Mouse (Mus musculus): ENCODE data around the gene Tnrc6c. TPM values are rescaled to one million over a fixed set of nuclear protein-coding genes. Genes with fewer than 3 reads are reported as not detected.
A peak's percentile ranks its signal among the peaks of the same experiment; 100 is the strongest.

Tnrc6c gene
- polyA plus RNA-seq, 1 experiment from 2014 or later = 6.0 TPM

DNA sequence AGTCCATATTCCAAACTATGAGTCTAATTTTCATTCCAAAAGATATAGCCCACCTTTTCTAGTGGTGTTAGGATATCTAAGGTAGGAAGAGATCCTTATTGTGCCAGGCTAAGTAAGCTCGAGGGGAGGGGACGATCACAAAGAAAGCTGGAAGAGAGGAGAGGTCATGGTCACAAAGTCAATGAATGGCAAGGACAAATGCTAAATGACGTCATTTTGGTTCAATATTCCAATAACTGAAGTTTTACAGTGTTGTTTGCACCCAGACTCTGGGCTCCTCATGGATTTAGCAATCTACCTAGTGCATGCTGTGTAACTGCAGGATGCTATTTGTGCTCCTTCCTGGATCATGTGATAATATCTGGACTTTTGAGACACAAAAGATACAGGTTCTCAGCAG lies 1.2 kb upstream of the Tnrc6c start:
- H3K9ac ChIP-seq (ENCODE audit: low read length) = no peak overlapping the region; the same call in 1 of the 2 replicates

GRCm38 (mm10) chr11:117654380-117654924 lies 363 bp downstream of the Tnrc6c start:
- Histone ChIP-seq H3K27ac (replicated peaks) (peak overlapping the region; percentile 97), H3K36me3 (ENCODE audit: control insufficient read depth, insufficient read depth, low read length) (no peaks in the 10 kb centered on the region), H3K4me1 (replicated peaks; ENCODE audit: control insufficient read depth, insufficient read depth) (no peaks in the 10 kb centered on the region; the same call in 1 of the 2 replicates), H3K9me3 (ENCODE audit: control insufficient read depth, low read length) (no peaks in the 10 kb centered on the region), H3K27me3 (ENCODE audit: control insufficient read depth, insufficient read depth, low read length) (no peaks in the 10 kb centered on the region), H3K4me3 (ENCODE audit: low read depth, low read length) (peak overlapping the region; percentile 85), H3K4me2 (replicated peaks; ENCODE audit: low read depth) (peak overlapping the region; percentile 86), H3K9ac (ENCODE audit: low read length) (peak overlapping the region; percentile 96)
- WGBS = under 1% methylated on average over 37 of the region's 71 CpGs
- TF ChIP-seq CTCF (IDR thresholded peaks at IDR 0.05; ENCODE audit: low read depth) (no peak), EP300 (optimal IDR thresholded peaks at IDR 0.05) (no peak)
- ATAC-seq (ENCODE audit: low FRiP score, low TSS enrichment) (peak; percentile 97), DNase-seq (ENCODE audit: low spot score) (peak; percentile 99)

More for the DNA sequence above, 1.2 kb upstream of the Tnrc6c start:
- no peak overlapping the region for H3K4me3 ChIP-seq (ENCODE audit: low read depth, low read length)
- no peaks in the 10 kb centered on the region for H3K27me3 ChIP-seq (ENCODE audit: control insufficient read depth, insufficient read depth, low read length)
- no peak for TF ChIP-seq EP300 (optimal IDR thresholded peaks at IDR 0.05)
- no peaks in the 10 kb centered on the region for H3K9me3 ChIP-seq (ENCODE audit: control insufficient read depth, low read length)
- DNase-seq (ENCODE audit: low spot score) = no peak
- no peak for ATAC-seq (ENCODE audit: low FRiP score, low TSS enrichment)
- peak overlapping the region; percentile 86 for H3K4me2 ChIP-seq (replicated peaks; ENCODE audit: low read depth)
- H3K27ac ChIP-seq (replicated peaks) = no peak overlapping the region
- WGBS = 59% methylated on average over 3 of the region's 3 CpGs
- H3K36me3 ChIP-seq (ENCODE audit: control insufficient read depth, insufficient read depth, low read length) = no peaks in the 10 kb centered on the region
- no peaks in the 10 kb centered on the region; the same call in 1 of the 2 replicates for H3K4me1 ChIP-seq (replicated peaks; ENCODE audit: control insufficient read depth, insufficient read depth)

DNA sequence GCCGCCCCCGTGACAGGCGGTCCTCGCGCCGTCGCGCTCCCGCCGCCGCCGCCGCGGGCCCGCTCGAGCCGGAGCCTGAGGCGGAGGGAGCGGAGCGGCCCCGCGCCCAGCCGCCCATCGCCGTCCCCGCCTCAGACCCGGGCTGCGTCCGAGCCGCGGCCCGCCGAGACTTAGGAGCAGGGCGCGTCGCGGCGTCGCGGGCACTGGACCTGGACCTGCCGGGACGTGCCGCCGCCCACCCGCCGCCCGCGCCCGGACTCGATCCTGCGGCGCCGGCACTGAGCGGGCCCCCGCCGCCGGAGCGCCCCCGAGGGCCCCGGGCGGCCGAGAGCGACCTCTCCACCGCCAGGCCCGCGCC lies 824 bp downstream of the Tnrc6c start:
- peak overlapping the region; percentile 97 for H3K27ac ChIP-seq (replicated peaks)
- no peaks in the 10 kb centered on the region for H3K9me3 ChIP-seq (ENCODE audit: control insufficient read depth, low read length)
- H3K36me3 ChIP-seq (ENCODE audit: control insufficient read depth, insufficient read depth, low read length) = no peaks in the 10 kb centered on the region
- TF ChIP-seq CTCF (IDR thresholded peaks at IDR 0.05; ENCODE audit: low read depth) = no peak
- TF ChIP-seq EP300 (optimal IDR thresholded peaks at IDR 0.05) = no peak
- peak; percentile 47 for ATAC-seq (ENCODE audit: low FRiP score, low TSS enrichment)
- peak overlapping the region; percentile 96 for H3K9ac ChIP-seq (ENCODE audit: low read length)
- no peaks in the 10 kb centered on the region for H3K27me3 ChIP-seq (ENCODE audit: control insufficient read depth, insufficient read depth, low read length)
- DNase-seq (ENCODE audit: low spot score) = no peak
- H3K4me1 ChIP-seq (replicated peaks; ENCODE audit: control insufficient read depth, insufficient read depth) = no peaks in the 10 kb centered on the region; the same call in 1 of the 2 replicates
- WGBS = 1% methylated on average over 14 of the region's 66 CpGs
- peak overlapping the region; percentile 85 for H3K4me3 ChIP-seq (ENCODE audit: low read depth, low read length)
- peak overlapping the region; percentile 79 for H3K4me2 ChIP-seq (replicated peaks; ENCODE audit: low read depth)

DNA sequence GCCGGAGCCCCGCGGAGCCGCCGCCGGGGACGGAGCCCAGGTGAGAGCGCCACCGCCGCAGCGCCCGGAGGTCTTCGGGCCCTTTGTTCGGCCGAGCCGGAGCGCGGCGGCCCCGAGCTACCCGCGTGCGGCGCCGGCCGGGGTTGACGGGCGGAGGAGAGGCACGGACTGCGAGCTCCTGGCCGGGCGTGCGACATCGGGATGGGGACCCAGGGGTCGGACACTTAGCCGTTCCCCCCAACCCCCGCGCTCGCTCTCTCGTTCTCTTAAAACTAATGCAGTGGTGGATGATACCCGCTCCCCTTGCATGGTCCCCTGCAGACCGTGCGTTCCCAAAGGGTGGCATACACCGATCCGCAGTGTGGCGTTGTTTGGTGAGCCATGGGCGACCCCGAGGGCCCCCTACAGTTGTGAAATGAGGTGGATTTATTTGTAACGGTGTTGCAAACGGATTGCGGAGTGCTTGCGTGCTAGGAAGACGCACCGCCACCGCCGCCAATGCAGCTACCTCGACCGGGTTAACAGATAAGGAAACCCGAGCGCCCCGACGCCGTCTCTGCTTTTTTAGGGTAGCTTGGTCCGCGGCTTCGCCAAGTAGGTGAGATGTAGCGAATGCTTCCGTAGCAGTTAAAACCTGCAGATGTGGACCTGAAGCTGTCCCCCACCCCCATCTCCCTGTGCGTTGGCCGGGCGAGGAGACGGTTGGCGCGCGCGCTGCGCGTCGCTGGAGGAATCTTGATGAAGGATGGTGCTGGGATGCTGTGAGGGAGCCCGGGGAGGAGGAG lies 1.4 kb downstream of the Tnrc6c start:
- Histone ChIP-seq H3K27ac (replicated peaks) (peak overlapping the region; percentile 97), H3K4me3 (ENCODE audit: low read depth, low read length) (peak overlapping the region; percentile 85), H3K4me2 (replicated peaks; ENCODE audit: low read depth) (peak overlapping the region; percentile 79), H3K9ac (ENCODE audit: low read length) (peak overlapping the region; percentile 96), H3K4me1 (replicated peaks; ENCODE audit: control insufficient read depth, insufficient read depth) (no peaks in the 10 kb centered on the region; the same call in 1 of the 2 replicates), H3K36me3 (ENCODE audit: control insufficient read depth, insufficient read depth, low read length) (no peaks in the 10 kb centered on the region), H3K27me3 (ENCODE audit: control insufficient read depth, insufficient read depth, low read length) (no peaks in the 10 kb centered on the region), H3K9me3 (ENCODE audit: control insufficient read depth, low read length) (no peaks in the 10 kb centered on the region)
- peak; percentile 53 for DNase-seq (ENCODE audit: low spot score)
- 0 out of 2 replicates have a peak, but pooled peaks have one; percentile 1 for ATAC-seq (ENCODE audit: low FRiP score, low TSS enrichment)
- under 1% methylated on average over 77 of the region's 80 CpGs for WGBS
- TF ChIP-seq EP300 (optimal IDR thresholded peaks at IDR 0.05) = no peak
- TF ChIP-seq CTCF (IDR thresholded peaks at IDR 0.05; ENCODE audit: low read depth) = peak; percentile 20

- peak overlapping the region; percentile 85 for H3K4me3 ChIP-seq (ENCODE audit: low read depth, low read length)
- 10% methylated on average over 10 of the region's 10 CpGs for WGBS
- no peak for TF ChIP-seq EP300 (optimal IDR thresholded peaks at IDR 0.05)
- no peak for TF ChIP-seq CTCF (IDR thresholded peaks at IDR 0.05; ENCODE audit: low read depth)
These were observed 1.9 kb downstream of the Tnrc6c start for GRCm38 (mm10) chr11:117656077-117656401.

GRCm38 (mm10) chr11:117658974-117659373 lies 4.9 kb downstream of the Tnrc6c start:
- DNase-seq (ENCODE audit: low spot score) = no peak
- TF ChIP-seq CTCF (IDR thresholded peaks at IDR 0.05; ENCODE audit: low read depth) (no peak), EP300 (optimal IDR thresholded peaks at IDR 0.05) (no peak)
- no peak for ATAC-seq (ENCODE audit: low FRiP score, low TSS enrichment)
- Histone ChIP-seq H3K9ac (ENCODE audit: low read length) (no peak overlapping the region), H3K36me3 (ENCODE audit: control insufficient read depth, insufficient read depth, low read length) (no peaks in the 10 kb centered on the region), H3K9me3 (ENCODE audit: control insufficient read depth, low read length) (no peaks in the 10 kb centered on the region), H3K27ac (replicated peaks) (no peak overlapping the region), H3K27me3 (ENCODE audit: control insufficient read depth, insufficient read depth, low read length) (no peaks in the 10 kb centered on the region), H3K4me1 (replicated peaks; ENCODE audit: control insufficient read depth, insufficient read depth) (no peaks in the 10 kb centered on the region; the same call in 1 of the 2 replicates), H3K4me2 (replicated peaks; ENCODE audit: low read depth) (no peak overlapping the region), H3K4me3 (ENCODE audit: low read depth, low read length) (no peak overlapping the region)
- WGBS = 38% methylated on average over 4 of the region's 4 CpGs

More at GRCm38 (mm10) chr11:117656077-117656401, 1.9 kb downstream of the Tnrc6c start:
- Histone ChIP-seq H3K4me2 (replicated peaks; ENCODE audit: low read depth) (peak overlapping the region; percentile 79), H3K36me3 (ENCODE audit: control insufficient read depth, insufficient read depth, low read length) (no peaks in the 10 kb centered on the region), H3K27ac (replicated peaks) (no peak overlapping the region; the same call in 1 of the 2 replicates), H3K27me3 (ENCODE audit: control insufficient read depth, insufficient read depth, low read length) (no peaks in the 10 kb centered on the region), H3K9ac (ENCODE audit: low read length) (peak overlapping the region; percentile 96), H3K9me3 (ENCODE audit: control insufficient read depth, low read length) (no peaks in the 10 kb centered on the region), H3K4me1 (replicated peaks; ENCODE audit: control insufficient read depth, insufficient read depth) (no peaks in the 10 kb centered on the region; the same call in 1 of the 2 replicates)
- DNase-seq (ENCODE audit: low spot score) = no peak
- no peak for ATAC-seq (ENCODE audit: low FRiP score, low TSS enrichment)
